Mouse (Mus musculus): ENCODE measurements around the gene Mpg.

- no peak for TF ChIP-seq POLR2A (IDR thresholded peaks at IDR 0.05; ENCODE audit: control insufficient read depth, extremely low read depth, insufficient read depth, low read length, poor library complexity)
- TF ChIP-seq CTCF (IDR thresholded peaks at IDR 0.05; ENCODE audit: borderline replicate concordance, control insufficient read depth, extremely low read depth, insufficient read depth, low read length, poor library complexity): no peak
Measured at GRCm38 (mm10) chr11:32218501-32219050, 7.7 kb upstream of the Mpg start.
